Mouse (Mus musculus) layer of hippocampus, adult 18-20 months (tissue): ENCODE data around the gene Pxn. TPM values are rescaled to one million over a fixed set of nuclear protein-coding genes. Genes with fewer than 3 reads are reported as not detected.

ENCODE experiments used
- DNase-seq, 2 experiments: peaks; one replicate each; pipeline ENCODE4 v3.0.0; 2022; ENCODE audit warnings: low spot score in 2 of 2
- long read RNA-seq: library from polyadenylated mRNA; stranded (forward); transcript quantifications from one replicate; pipeline ENCODE4 v2.0.0, GENCODE M21; 2021
- total RNA-seq, 2 experiments: library from RNA; stranded (reverse); gene quantifications; 2 replicates each; pipeline ENCODE4 v1.2.3; 2021

Gene Pxn
- 10 to 100 TPM; 34.5 to 42.3 TPM for total RNA-seq
- long read RNA-seq, transcript Pxn-202 (12 exons, 2,667 nt) = minor isoform, 9 of 55 reads
- long read RNA-seq, transcript Pxn-201 (11 exons, 3,706 nt) = major isoform, 20 of 55 reads
- long read RNA-seq, partial matches to known transcripts = 10 of 55 reads
- long read RNA-seq, other reads (novel, unspliced or antisense) = 16 of 55 reads

DNA sequence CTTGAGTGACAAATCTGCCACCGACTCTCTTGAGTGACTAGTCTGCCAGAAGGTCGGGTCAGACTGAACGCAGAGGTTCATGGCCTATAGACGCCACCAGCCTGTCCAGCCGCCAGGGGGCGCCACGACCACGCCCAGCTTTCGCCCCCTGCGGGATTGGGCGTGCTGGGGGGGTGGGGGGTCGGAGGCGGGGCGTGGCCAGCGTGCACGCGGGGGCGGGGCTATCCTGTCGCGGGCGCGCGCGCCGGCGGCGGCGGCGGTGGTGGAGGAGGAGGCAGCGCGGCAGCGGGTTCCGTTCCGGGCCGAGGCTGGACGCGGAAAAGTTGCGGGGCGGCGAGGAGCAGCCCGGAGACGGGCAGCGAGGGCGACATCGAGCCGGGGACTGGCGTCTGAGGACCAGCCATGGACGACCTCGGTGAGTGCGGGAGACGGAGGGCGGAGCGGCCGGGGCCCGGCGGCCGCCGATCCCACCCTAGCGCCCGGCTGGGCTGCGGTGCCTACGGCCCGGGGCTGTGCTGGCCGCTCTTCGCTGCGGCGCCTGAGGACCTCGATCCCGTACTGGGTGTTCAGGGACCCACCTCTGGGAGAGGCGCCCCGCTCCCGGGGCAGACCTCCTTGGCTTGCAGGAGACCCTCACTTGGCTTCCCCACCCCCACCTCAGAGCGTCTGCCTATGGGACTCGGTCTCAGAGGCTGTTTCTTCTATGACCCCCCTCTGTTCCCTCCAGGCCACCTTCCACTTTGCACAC, at the start of gene Pxn:
Gene Pxn, plus strand, starts transcription at position 223 of the 748 bp plus-strand sequence.
- peak; percentile 83 to 90 for DNase-seq

GRCm38 (mm10) chr5:115458918-115459317, 47.6 kb upstream of the Pxn start:
- no peak for DNase-seq

- DNase-seq = no peak
Measured at GRCm38 (mm10) chr5:115464408-115465115, 41.9 kb upstream of the Pxn start.

DNA sequence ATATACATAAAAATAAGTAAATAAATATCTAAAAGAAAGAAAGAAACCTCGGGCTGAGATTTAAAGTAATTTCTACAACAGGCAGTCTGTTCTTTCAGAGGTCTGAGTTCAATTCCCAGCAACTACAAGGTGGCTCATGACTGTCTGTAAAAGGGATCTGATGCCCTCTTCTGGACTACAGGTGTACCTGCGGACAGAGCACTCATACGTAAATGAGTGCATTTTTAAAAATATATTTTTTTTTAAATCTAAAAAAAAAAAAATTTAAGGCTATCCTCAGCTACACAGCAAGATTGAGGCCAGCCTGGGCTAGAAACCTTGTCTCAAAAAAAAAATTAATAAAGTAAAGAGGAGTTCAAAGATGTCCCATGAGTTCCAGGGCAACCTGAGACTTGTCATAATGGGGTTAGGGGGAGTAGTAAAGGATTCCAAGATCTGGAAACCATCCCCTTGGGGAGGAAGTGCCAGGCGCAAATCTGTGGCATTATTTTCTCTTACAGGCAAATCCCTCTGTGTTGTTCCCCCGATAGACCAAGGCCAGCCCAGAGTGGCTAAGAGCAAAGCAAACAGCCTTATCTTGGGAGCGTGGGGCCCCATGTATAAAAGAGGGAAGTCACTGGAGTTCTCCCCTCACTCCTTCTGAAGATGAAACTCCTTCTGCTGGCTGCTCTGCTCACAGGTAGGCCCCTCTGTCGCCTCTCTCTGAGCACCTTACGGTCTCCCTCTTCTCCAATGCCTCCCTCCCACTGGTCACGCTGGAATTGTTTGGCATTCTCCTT, 40.6 kb upstream of the Pxn start, which contains the start of gene Pla2g1b:
Gene Pla2g1b, plus strand, starts transcription at position 621 of the 779 bp plus-strand sequence.
- no peak for DNase-seq

- DNase-seq = no peak
Measured at GRCm38 (mm10) chr5:115469791-115470190, 36.7 kb upstream of the Pxn start.

GRCm38 (mm10) chr5:115470766-115471531, 35.5 kb upstream of the Pxn start:
- peak in 1 of 2 experiments; percentile 74 for DNase-seq

DNA sequence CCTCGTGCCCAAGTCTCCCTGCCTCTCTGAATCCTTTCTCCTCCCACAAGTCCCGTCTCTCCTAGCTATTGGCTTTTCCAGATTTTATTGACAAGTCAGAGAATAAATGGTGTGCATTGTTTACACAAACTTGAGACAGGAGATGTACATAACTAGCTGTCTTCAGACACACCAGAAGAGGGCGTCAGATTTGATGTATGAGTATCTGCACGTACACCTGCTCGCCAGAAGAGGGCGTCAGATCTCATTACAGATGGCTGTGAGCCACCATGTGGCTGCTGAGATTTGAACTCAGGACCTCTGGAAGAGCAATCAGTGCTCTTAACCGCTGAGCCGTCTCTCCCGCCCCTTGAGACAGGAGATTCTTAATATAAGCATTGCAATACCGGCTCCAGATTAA, 33.3 kb upstream of the Pxn start:
- DNase-seq = no peak

DNA sequence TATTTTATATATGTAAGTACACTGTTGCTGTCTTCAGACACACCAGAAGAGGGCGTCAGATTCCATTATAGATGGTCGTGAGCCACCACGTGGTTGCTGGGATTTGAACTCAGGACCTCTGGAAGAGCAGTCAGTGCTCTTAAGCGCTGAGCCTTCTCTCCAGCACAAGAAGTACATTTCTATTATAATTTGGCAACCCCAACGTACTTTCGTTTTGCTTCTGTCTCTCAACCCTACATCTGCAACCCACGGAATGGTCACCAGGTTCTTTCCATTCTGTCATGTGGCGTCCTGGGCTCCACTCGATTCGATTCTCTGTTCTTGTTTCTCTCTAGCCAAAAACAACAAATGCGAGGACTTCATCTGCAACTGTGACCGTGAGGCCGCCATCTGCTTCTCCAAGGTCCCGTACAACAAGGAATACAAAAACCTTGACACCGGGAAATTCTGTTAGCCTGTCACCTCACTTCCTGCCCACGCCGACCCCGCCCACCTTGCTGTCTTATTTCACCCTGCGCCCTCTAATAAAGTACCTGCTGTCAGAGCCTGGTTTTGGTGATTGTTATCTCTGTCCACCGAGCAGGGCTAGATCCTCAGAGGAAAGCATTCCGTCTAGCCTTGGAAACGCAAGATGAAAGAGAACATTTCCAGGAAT, 32.2 kb upstream of the Pxn start:
- no peak for DNase-seq

- peak in 1 of 2 experiments; percentile 72 for DNase-seq
Measured at GRCm38 (mm10) chr5:115475337-115476106, 31.0 kb upstream of the Pxn start.

DNA sequence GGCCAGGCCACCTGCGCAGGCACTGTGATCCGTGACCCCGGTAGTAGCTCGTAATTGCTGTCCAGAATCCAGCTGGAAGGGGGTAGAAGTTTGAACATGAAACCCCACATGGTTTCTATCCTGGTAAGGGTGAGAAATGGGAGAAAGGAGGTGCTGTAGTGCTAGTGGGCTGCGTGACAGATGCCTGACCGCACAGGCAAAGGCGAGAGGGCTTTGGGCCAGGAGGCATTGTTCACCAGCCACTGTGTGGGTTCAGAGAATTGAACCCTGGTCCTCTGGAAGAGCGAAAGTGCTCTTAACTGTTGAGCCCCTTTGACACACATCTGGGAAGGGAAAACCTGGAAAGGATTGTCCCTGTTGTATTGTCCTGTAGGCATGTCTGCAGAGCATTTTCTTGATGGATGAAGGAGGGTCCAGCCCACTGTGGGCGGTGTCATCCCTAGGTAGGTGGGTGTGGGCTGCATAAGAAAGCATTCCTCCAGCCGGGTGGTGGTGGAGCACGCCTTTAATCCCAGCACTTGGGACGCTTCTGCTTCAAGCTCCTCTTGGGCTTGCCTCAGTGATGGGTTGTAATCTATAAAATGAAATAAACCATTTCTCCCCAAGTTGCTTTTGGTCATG, 30.3 kb upstream of the Pxn start:
- no peak for DNase-seq

- DNase-seq = no peak
Measured at GRCm38 (mm10) chr5:115479561-115479960, 26.9 kb upstream of the Pxn start.

GRCm38 (mm10) chr5:115480101-115480500, 26.4 kb upstream of the Pxn start:
- DNase-seq = no peak

DNA sequence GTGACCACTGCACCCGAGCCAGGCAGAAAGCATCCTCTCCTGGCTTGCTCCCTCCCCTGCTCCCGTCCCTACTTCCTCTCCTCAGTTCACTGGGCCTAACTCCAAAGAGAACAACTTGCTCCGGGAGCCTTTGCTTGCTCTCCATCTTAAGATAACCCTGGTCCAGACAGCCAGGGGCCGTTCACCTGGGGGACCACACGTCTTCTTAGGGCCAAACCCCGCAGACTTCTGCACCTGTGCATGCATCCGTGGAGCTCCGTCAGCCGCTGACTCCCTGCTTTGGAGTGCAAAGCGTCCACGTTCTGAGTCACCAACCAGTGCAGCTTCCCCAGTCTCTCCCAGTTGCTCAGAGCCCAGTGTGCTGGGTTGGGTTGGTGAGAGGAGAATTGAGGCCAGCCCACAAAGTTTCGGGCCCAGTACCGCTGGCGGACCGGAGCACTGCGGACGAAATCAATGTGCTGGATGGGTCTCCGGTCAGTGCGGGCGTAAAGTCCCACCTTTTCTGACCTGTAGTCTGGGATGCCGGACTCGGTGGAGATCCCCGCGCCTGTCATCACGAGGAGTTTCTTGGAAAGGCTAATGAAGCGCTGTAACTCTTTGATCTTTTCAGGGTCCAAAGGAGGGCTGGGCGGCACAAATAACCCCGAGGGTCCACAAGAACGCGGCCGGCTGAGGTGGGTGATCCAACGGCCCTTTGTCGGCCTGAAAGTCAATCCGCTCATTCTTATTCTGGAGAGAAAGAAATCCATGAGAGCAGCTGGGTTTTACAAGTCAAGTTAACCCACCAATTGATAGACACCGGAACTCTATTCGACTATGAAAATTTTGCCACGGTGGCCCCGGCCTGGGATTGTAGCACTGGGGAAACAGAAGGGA, 23.8 kb upstream of the Pxn start:
- DNase-seq = no peak

GRCm38 (mm10) chr5:115483385-115483784, 23.1 kb upstream of the Pxn start:
- DNase-seq = no peak

DNA sequence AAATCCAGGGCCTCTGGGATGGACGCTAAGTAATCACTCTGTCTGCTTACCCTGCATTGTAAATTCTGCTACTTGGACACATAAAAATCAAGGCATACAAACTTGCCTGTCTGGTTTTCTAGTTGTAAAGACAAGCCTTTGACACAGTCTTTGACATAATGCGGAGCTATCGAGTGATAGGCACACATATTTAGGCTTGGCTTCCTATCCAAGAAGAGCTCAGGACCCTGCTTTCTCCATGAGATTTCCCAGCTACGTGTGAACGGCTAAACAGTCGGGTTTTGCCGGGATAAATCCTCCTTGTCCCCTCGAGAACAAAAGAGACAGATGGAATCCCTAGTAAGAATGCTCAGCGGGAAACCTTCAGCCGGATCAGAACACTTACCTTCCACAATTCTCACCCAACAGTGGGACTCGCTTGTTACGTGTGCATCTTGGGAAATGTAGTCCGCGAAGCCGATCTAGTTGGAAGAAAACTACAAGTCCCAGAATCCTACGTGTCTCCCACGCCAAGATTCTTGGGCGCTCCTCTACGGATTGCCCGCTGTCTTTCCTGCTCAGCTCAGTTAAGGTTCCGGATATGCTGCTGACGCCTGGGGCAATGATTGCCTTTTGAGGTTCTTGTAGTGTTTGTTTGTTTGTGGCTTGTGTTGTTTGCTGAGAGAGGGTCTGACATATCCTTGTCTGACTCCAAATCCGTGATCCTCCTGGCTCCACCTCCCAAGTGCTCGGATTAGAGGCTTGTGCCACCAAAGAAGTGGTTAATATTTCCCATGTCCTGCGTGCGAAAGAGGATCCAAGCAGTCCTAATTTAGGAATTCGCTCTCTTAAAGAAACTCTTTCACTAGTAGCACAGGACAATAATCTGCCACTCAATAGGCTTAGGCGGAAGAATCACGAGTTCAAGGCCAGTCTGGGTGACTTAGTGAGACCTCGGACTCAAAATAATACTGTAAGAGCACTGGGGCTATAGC, 22.2 kb upstream of the Pxn start, which contains the start of gene Sirt4:
Gene Sirt4, minus strand, starts transcription at position 779 of the 974 bp plus-strand sequence.
- peak; percentile 82 to 94 for DNase-seq

GRCm38 (mm10) chr5:115484996-115485395, 21.5 kb upstream of the Pxn start:
- no peak for DNase-seq
